Mouse (Mus musculus) ES-Bruce4 (cell line): ENCODE results near the gene Smad3.

Experiments used
- CTCF ChIP-seq: IDR thresholded peaks from one replicate; pipeline ENCODE4 v1.8.1; 2011; ENCODE audit warnings: low read depth, low read length
- POLR2A ChIP-seq: IDR thresholded peaks from one replicate; pipeline ENCODE4 v1.8.1; 2011; ENCODE audit warnings: low read length; ENCODE audit not compliant: insufficient read depth

GRCm38 (mm10) chr9:63701957-63702309 is 55.9 kb downstream of the Smad3 start:
- TF ChIP-seq POLR2A = no peak
- TF ChIP-seq CTCF = no peak
